Mouse (Mus musculus): ENCODE measurements around the gene Spef2. TPM values are rescaled to one million over a fixed set of nuclear protein-coding genes. Genes with fewer than 3 reads are reported as not detected.

Gene Spef2
- polyA plus RNA-seq, 2 experiments = 0.01 to 0.11 TPM

GRCm38 (mm10) chr15:9629660-9630059 lies 119.0 kb downstream of the Spef2 start:
- 30% methylated on average over 1 of the region's 1 CpGs for WGBS (ENCODE audit: insufficient replicate concordance)

GRCm38 (mm10) chr15:9624619-9625018 lies 124.0 kb downstream of the Spef2 start:
- Histone ChIP-seq H3K9me3 (ENCODE audit: control insufficient read depth, low read length) (no peaks in the 10 kb centered on the region), H3K4me1 (replicated peaks; ENCODE audit: control insufficient read depth in 2 of 2, insufficient read depth in 2 of 2, low read length in 1 of 2) (no peaks in the 10 kb centered on the region), H3K27me3 (ENCODE audit: control insufficient read depth, insufficient read depth, low read length) (no peaks in the 10 kb centered on the region), H3K4me3 (ENCODE audit: insufficient read depth in 1 of 2, low read depth in 2 of 2, low read length in 2 of 2) (no peak overlapping the region), H3K4me2 (ENCODE audit: low read depth) (no peak overlapping the region), H3K9ac (replicated peaks) (no peak overlapping the region), H3K27ac (no peak overlapping the region), H3K36me3 (replicated peaks; ENCODE audit: control insufficient read depth, insufficient read depth, low read depth) (no peaks in the 10 kb centered on the region)
- 63% methylated on average over 2 of the region's 2 CpGs for WGBS (ENCODE audit: insufficient replicate concordance)
- ATAC-seq (ENCODE audit: insufficient read depth) = no peak
- no peak for DNase-seq (ENCODE audit: low read depth in 3 of 3, low spot score in 3 of 3)
- TF ChIP-seq EP300 (IDR thresholded peaks at IDR 0.05; ENCODE audit: low read depth) (no peak), CTCF (IDR thresholded peaks at IDR 0.05; ENCODE audit: low read depth) (no peak)

More at GRCm38 (mm10) chr15:9629660-9630059, 119.0 kb downstream of the Spef2 start:
- Histone ChIP-seq H3K4me3 (ENCODE audit: insufficient read depth in 1 of 2, low read depth in 2 of 2, low read length in 2 of 2) (no peak overlapping the region), H3K4me2 (ENCODE audit: low read depth) (no peak overlapping the region), H3K27me3 (ENCODE audit: control insufficient read depth, insufficient read depth, low read length) (no peaks in the 10 kb centered on the region), H3K4me1 (replicated peaks; ENCODE audit: control insufficient read depth in 2 of 2, insufficient read depth in 2 of 2, low read length in 1 of 2) (no peaks in the 10 kb centered on the region), H3K9me3 (ENCODE audit: control insufficient read depth, low read length) (no peaks in the 10 kb centered on the region), H3K36me3 (replicated peaks; ENCODE audit: control insufficient read depth, insufficient read depth, low read depth) (no peaks in the 10 kb centered on the region), H3K27ac (no peak overlapping the region), H3K9ac (replicated peaks) (no peak overlapping the region)
- no peak for TF ChIP-seq CTCF (IDR thresholded peaks at IDR 0.05; ENCODE audit: low read depth)
- no peak for TF ChIP-seq EP300 (IDR thresholded peaks at IDR 0.05; ENCODE audit: low read depth)
- ATAC-seq (ENCODE audit: insufficient read depth) (no peak), DNase-seq (ENCODE audit: low read depth in 3 of 3, low spot score in 3 of 3) (no peak)

DNA sequence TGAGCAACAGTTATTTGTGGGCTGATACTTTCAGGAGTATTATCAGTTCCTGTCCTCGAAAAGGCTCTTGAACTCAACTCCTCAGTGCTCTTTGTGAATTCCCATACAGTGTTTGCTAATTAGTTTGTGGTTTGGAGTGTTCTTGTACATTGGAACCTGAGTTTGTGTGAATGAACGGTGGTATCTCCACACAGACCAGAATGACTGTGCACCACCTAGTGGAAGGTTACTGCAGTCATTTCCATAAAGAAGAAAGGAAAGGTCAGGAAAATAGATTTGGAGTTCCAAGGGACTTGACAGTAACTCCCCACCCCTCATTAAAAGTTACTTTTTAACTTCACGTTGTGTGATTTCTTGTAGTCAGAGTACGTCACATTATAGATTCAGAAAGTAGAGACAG lies 140.5 kb downstream of the Spef2 start:
- Histone ChIP-seq H3K4me3 (ENCODE audit: insufficient read depth in 1 of 2, low read depth in 2 of 2, low read length in 2 of 2) (no peak overlapping the region), H3K4me2 (ENCODE audit: low read depth) (no peak overlapping the region), H3K27ac (no peak overlapping the region), H3K9me3 (ENCODE audit: control insufficient read depth, low read length) (no peaks in the 10 kb centered on the region), H3K27me3 (ENCODE audit: control insufficient read depth, insufficient read depth, low read length) (no peaks in the 10 kb centered on the region), H3K4me1 (replicated peaks; ENCODE audit: control insufficient read depth in 2 of 2, insufficient read depth in 2 of 2, low read length in 1 of 2) (no peaks in the 10 kb centered on the region), H3K9ac (replicated peaks) (no peak overlapping the region), H3K36me3 (replicated peaks; ENCODE audit: control insufficient read depth, insufficient read depth, low read depth) (no peaks in the 10 kb centered on the region)
- WGBS (ENCODE audit: insufficient replicate concordance) = 36% methylated on average over 4 of the region's 4 CpGs
- peak in 2 of 3 experiments; percentile 1 to 6 for DNase-seq (ENCODE audit: low read depth in 3 of 3, low spot score in 3 of 3)
- ATAC-seq (ENCODE audit: insufficient read depth) = no peak
- TF ChIP-seq EP300 (IDR thresholded peaks at IDR 0.05; ENCODE audit: low read depth) (no peak), CTCF (IDR thresholded peaks at IDR 0.05; ENCODE audit: low read depth) (peak; percentile 49; the same call in 1 of the 2 replicates)

- Histone ChIP-seq H3K27me3 (ENCODE audit: control insufficient read depth, insufficient read depth, low read length) (no peaks in the 10 kb centered on the region), H3K9ac (replicated peaks) (no peak overlapping the region), H3K9me3 (ENCODE audit: control insufficient read depth, low read length) (no peaks in the 10 kb centered on the region), H3K27ac (no peak overlapping the region), H3K4me2 (ENCODE audit: low read depth) (no peak overlapping the region), H3K4me1 (replicated peaks; ENCODE audit: control insufficient read depth in 2 of 2, insufficient read depth in 2 of 2, low read length in 1 of 2) (no peaks in the 10 kb centered on the region), H3K36me3 (replicated peaks; ENCODE audit: control insufficient read depth, insufficient read depth, low read depth) (no peaks in the 10 kb centered on the region), H3K4me3 (ENCODE audit: insufficient read depth in 1 of 2, low read depth in 2 of 2, low read length in 2 of 2) (no peak overlapping the region)
- TF ChIP-seq CTCF (IDR thresholded peaks at IDR 0.05; ENCODE audit: low read depth) = no peak
- no peak for TF ChIP-seq EP300 (IDR thresholded peaks at IDR 0.05; ENCODE audit: low read depth)
- no peak for DNase-seq (ENCODE audit: low read depth in 3 of 3, low spot score in 3 of 3)
- no peak for ATAC-seq (ENCODE audit: insufficient read depth)
- WGBS (ENCODE audit: insufficient replicate concordance) = 69% methylated on average over 6 of the region's 6 CpGs
These were observed 148.6 kb downstream of the Spef2 start for GRCm38 (mm10) chr15:9600088-9600455.

- 64% methylated on average over 12 of the region's 12 CpGs for WGBS (ENCODE audit: insufficient replicate concordance)
- TF ChIP-seq EP300 (IDR thresholded peaks at IDR 0.05; ENCODE audit: low read depth) (no peak), CTCF (IDR thresholded peaks at IDR 0.05; ENCODE audit: low read depth) (no peak)
- no peaks in the 10 kb centered on the region for H3K9me3 ChIP-seq (ENCODE audit: control insufficient read depth, low read length)
- DNase-seq (ENCODE audit: low read depth in 3 of 3, low spot score in 3 of 3) (no peak), ATAC-seq (ENCODE audit: insufficient read depth) (no peak)
- H3K4me3 ChIP-seq (ENCODE audit: insufficient read depth in 1 of 2, low read depth in 2 of 2, low read length in 2 of 2) = no peak overlapping the region
- H3K27ac ChIP-seq = no peak overlapping the region
- no peaks in the 10 kb centered on the region for H3K36me3 ChIP-seq (replicated peaks; ENCODE audit: control insufficient read depth, insufficient read depth, low read depth)
- H3K4me1 ChIP-seq (replicated peaks; ENCODE audit: control insufficient read depth in 2 of 2, insufficient read depth in 2 of 2, low read length in 1 of 2) = no peaks in the 10 kb centered on the region
- H3K4me2 ChIP-seq (ENCODE audit: low read depth) = no peak overlapping the region
- H3K27me3 ChIP-seq (ENCODE audit: control insufficient read depth, insufficient read depth, low read length) = no peaks in the 10 kb centered on the region
- H3K9ac ChIP-seq (replicated peaks) = no peak overlapping the region
These were observed 149.1 kb downstream of the Spef2 start for GRCm38 (mm10) chr15:9599382-9600087.

Data from liver, embryonic 14.5 days (tissue).